Mouse (Mus musculus) B cell, adult 2 months (primary cell): ENCODE measurements around the gene Lyplal1.

Source experiments
- DNase-seq, 2 experiments: peaks; one replicate each; pipeline ENCODE4 v3.0.0; 2022

The Lyplal1 gene

DNA sequence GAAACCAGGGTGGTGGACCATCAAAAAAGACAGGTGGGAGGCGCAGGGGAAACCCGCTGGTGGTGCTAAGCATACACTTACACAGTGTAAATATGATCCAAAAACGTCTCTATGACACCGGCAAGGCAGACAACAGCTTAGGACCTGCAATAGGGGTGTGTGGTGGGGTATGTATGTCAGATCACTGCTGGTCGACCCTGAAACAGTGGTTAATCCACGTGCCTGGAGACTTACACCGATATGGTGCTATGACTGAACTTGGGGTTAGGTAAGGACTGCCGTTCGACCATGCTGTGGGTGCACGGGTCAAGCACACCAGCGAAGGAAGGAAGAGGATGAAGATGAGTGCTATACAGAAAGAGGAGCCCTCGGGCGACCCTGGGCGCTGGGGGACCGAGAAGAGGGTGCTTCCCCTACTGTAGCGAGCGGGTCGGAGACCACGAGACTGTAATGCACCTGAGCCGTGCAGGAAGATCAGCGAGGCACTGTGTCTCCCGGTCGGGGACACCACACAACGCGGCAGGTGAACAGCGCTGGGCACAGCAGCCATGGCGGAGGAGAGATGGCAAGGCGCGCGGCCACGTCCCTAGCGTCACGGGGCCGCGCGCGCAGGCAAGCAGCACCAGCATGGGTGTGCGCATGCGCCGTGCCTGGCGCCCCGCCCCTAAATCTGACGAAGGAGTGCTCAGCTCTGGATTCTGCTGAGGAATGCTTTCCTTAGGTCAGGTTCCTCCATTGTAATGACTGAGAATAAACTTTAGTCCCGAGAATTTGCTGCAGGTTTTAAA, at the start of gene Lyplal1:
Lyplal1 (minus strand) TSS at position 610 of the 788 bp plus-strand sequence.
- DNase-seq: peak; percentile 46 to 55

DNA sequence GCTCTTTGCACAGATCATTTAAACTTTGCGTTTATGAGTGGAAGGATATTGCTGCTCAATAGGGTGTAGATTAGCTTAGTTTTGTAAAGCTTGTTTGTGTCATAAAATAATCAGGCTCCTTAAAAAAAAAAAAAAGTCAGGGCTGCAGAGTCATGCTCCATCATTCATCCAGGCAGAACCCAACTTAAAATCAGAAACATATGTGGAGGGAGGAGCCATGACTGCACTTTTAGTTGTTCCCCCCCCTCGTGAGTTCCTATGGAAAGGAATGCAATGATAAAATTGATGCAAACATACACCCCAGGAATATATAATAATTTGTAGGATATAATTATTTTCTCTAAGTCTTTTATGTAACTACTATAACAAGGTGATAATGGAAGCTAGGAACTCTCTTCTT, 46.5 kb upstream of the Lyplal1 start:
- no peak for DNase-seq

DNA sequence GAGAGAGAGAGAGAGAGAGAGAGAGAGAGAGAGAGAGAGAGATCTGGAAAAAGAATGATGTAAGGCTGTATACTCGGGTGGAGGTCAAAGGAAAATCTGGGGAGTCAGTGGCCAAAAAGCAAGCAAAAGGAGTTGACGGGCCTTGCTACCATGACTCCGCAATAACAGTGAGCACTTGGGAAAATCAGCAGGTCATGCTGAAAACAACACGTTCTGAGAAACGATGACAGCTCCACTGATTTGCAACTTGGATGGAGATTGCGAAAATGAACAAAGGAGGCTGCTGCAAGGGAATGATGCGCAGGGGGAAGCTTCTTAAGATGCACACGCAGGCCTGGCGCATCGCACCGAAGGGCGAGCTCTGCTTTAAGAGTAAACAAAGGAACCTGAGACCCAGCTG, 46.1 kb upstream of the Lyplal1 start:
- DNase-seq: no peak

DNA sequence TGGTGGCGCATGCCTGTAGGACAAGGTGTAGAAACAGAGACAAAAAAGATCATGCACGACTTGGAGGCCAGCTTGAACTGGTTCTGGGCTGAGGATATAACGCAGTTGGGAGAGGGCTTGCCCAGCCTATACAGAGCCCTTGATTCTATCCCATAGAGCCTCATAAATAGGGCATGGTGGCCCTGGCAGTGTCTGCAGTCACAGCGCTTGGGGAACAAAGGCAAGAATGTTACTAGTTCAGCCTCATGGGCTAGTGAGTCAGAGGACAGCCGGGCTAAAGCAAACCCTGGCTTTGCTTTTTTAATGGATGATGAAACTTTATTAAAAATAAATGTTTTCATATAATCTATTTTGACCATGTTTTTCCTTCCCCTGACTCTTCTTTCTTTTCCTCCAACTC, 33.3 kb upstream of the Lyplal1 start:
- no peak for DNase-seq

DNA sequence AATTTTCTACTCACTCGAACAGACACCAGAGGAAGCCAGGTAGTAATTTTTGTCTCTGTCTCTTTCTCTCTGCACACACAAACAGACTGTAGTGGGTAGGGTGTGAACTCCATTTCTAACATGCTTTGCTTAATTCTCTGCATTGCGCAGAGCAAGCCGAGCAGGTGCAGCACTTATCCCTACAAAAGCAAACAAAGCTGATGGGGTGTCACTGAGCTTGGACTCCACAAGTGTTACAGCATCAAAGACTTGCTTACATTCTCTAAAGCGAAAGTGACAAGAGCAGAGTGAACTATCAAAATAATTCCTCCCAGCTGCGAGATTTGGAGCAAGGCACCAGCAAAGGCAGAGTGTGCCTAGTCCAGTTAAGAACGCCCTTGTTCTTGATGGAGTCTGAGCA, 28.3 kb upstream of the Lyplal1 start:
- DNase-seq: no peak

DNA sequence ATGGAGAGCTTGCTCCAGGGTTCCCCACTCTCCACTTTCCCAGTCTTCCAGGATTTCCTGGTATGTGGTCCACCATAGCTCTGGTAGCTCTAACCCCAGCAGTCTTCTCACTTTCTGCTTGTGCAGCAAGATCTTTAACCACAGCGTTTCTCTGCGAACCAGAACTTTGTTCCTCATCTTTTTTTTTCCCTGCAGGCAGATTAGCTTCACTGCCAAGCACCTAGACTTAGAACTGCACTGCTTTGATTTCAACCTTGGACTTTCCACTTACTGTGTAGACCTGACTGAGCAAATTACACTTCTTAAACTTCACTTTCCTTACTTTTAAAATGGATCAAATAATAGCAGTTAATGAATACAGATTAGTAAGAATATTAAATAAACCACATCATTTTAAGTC, 23.1 kb upstream of the Lyplal1 start:
- no peak for DNase-seq

DNA sequence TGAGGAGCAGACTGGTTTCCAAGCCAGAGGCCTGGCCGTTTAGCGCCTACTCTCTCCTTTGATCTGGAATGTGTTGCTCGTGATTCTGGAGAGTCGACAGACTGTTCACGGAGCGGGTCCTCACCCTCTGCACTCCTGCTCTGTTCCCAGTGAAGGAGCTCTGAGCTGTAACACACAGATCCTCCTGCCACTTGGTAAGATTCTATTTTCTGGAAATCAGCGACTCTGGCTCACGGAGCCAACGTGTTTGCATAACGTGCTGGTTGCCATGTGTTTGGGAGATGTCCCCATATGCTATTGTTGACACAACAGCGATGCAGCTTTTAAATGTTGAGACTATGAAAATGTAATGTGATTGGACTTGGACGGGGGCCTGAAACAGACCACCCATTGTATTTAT, 20.8 kb upstream of the Lyplal1 start:
- DNase-seq: no peak

DNA sequence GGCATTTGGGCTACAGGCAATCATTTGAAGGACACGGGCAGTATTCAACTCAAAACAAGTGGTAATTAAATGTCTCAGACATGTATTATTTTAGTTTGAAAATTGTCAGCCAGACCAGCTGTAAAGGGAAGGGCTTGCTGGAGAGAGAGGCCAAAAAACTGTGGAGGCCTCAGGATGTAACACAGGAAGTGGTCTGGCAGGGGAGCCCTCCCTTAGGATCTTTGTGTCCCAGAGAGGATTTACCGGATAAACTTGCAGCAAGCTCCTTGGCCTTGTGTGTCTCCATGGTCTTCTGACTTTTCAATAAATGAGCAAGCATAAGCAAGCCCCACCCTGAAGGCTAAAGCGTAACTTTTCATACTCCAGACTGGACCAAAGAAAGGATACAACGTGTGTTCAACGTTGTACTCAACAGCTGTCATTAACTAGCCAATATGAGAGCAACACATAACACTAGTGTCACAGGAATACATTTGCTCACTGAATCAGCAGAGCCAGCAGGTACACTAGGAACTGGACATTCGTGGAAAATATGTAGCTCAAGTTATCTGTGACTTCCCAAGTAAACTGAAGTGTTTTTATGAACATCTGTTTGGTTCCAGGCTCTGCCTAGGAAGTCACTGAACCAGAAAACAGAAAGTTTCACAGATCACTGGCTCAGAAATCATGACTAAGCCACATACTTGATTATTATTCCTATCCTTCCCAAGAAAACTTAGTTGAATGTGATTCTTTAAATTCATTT, 19.7 kb upstream of the Lyplal1 start:
- DNase-seq: no peak

DNA sequence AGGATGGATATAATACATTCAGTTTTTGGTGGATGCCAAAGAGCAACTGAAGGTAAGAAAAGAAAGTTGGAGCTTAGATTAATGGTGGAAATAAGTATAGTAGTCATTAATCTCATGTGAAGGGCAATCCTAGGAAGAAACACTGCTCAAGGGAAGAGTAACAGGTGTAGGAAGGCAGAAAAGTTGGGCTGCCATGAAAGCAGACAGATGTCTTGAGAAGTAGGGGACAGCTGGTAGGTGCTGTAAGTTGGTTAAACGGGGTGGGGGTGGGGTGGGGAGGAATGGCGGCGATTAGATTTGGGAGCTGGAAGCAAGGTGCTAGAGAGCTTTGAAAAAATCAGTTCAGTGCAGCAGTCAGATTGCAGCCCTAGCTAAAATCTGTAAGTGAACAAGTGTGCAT, 14.4 kb upstream of the Lyplal1 start:
- no peak for DNase-seq

DNA sequence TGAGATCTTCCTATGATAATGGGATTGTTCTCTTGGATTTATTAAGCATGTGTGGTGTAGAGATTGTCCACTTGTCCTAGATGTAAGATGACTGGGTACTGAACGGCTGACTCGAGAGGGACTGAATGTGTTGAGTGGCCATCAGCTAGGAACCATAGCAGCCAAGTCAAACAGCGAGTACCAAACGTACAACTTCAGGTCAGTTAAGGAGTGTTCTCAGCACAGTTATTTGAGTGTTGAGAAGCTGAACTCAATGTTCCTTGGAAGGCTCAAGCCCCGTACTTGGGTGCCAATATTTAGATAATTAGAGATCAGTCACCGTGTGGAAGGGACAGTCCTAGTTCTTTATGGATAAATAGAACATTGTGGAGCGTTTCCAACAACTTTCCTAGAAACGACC, 11.8 kb upstream of the Lyplal1 start:
- DNase-seq: no peak

DNA sequence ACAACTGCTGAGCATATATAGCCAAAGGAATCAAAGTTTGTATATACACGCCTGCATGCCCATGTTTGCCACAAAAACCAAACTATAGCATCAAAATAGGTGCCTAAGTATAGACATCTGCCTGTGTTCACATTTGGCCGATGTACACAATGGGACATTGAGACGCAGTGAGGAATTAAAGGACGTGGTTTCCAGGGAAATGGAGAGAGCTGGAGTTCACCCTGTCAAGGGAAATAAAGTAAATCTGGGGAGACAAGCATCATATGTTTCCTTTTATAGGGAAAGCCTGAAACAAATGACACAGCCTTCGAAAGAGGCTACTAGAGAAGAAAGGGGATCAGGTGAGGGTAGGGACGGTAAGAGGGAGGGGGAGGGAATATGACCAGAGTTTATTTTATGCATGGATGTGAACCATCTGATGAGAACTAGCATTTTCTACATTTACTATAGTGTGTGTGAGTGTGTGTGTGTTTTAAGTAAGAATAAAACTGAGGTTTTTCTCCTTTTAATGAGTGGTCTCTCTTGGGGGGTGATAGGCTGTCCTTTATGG, 9.3 kb upstream of the Lyplal1 start:
- no peak for DNase-seq

DNA sequence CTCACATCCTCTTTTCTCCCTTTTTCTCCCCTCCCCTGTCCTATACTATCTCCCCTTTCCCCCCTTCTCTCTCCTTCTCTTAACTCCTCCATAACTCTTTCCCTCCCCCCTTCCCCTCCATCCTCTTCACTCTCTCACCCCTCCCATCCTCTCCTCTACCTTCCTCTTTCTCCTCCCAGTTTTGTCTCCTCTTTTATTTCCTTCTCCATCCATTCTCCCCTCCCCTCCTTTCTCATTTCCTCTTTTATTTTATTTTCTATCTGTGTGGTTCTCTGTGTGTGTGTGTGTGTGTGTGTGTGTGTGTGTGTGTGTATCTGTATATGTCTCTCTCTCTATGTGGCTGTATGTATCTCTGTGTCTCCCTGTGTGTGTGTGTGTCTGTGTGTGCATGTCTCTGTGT, 6.6 kb upstream of the Lyplal1 start:
- no peak for DNase-seq

DNA sequence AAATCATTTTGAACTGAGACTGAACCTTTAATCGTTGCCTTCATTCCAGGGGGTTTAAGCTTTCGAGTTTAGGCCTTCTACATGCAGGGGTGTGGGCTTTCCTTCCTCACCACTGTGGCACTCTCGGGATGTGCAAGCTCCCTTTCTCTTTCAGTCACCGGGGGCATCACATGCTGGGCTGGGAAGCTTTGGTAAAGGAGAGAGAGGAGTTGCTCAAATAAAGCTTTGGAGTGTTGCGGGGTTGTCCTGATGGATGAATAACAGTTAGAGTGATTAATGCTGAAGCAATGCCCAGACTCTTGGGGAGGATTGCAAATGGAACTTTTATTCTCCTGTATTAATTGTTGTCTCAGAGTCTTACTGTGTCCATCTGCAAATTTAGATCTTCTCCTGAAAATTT, 2.7 kb upstream of the Lyplal1 start:
- no peak for DNase-seq

DNA sequence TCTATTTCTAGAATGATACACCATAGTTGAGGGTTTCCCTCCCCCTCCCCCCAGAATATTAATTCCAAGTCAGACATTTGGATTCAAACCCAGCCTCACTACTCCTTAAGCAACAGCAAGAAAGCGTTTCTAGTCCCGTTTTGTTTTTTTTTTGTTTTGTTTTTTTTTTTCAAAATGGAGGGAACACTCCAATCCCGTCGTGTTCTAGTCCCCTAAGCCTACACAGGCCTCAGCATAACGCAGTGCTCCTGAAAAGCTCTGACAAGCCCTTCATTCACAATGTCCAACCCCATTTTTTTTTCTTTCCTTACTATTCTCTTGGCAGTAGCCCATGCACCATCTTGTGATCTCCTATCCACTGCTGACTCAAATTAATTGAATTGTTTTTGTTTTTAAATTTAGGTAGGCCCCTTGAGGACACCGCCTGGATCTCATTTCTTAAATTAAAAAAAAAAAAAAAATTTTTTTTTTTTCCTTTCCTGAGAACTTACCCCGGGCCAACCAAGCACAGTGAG, 967 bp downstream of the Lyplal1 start:
- no peak for DNase-seq

DNA sequence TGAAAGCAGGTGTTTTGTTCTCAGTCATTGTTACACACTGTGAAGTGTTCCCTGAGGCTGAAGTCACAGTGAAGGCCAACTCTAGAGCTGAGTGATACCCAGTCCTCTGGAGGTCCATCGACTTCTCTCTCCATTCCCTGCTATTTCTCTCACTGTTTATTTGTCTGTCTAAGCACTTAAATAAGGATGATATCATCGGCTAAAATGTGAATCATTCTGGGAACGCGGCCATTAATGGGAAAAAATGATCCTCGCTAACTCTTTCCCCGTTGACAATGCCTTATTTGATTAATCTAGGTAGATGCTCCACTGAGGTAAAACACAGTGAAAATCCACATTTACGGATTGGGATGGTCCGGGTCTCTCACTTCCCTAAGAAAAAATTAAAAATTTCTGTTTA, 14.8 kb downstream of the Lyplal1 start:
- no peak for DNase-seq

DNA sequence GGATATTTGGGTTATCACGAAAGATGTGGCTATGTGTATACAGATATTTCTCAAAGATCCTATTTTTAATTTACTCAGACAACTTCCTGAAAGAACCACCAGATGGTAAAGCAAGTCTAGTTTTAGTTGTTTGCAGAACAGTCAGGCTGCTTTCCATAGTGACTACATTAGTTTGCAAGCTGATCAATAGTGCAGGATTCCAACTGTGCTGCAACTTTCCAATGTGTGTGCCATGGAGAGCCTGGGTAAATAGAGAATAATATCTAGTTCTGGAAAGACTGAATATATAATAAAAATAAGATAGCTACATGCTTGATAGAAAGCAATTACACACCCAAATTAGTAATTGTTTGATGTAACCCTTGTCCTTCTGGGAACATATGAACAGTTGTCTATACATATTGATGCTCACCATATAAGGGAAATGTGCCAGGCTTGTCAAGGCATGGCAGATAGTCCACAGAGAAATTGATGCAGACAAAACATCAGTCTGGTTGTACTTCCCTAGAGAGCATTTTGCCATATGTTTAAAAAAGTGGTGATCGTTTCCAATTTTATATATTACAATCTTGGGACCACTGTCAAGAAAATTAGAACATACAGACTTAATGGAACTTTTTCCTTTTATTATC, 50.7 kb downstream of the Lyplal1 start:
- DNase-seq: no peak

DNA sequence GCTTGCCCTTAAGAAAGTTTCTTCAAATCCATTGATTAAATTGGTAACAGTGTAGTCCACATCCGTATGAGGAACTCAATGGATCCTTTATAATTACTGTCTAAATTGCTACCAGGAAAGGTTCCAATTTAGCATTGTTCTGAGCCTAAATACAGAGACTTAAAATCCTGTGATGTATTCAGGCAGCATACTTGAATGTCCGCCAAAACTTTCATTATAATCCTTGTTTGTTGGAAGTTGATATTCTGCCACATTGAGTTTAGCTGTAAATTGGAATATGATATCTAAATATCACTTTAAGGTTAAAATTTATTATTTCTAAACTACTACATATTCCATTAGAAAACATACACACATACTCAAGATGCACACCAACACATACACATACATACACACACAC, 57.1 kb downstream of the Lyplal1 start:
- no peak for DNase-seq

DNA sequence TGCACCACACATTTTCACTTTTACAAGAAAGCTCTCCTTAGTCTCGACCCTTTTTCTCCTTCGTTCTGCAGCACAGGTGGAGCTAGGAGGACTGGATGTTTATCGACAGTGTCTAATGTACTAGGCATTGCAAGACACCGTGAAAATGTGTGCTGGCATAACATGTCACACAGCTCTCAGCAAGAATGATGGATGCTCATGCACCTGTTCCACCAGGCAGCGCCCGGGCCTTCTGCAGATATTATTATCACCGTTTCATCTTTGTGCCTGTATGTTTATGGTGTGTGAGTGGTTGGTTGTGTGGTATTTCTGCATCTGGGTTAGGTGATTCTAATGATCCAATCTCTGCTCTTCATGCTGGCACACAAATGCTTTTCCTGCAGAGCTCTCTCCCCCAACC, 62.9 kb downstream of the Lyplal1 start:
- no peak for DNase-seq

DNA sequence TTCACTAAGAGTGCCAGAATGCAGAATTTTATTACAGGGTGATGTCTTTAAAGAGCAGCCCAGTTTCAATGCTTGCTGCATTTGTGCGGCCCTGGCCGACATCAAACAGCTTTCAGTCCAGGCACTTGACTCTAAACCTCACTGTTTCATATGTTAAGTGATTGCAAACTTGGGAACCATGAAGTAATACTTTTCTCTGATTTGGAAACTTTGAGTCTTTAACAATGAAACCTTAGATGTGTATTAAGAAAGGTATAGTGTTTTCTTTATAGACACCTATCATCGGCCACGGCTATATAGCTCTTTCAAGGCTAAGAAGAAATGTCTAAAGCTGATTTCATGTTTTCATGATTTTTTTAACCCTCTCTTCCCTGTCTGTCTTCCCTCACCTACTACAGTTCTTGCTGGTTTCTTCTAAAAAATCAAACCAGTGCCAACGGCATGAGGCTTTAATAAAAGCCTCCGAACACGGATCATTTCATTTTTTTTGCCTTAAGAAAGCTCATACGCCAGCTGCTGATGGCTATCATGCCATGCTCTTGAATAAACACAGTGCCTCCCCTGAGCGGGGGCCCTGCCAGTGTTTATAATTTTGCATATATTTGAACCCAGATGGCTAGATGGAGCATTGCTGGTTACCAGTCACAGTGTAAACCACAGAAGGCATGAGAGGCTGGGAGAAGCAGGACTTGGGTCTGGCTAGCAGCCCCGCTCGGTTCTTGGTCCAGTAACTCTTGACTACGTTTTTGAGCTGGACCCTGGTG, 63.6 kb downstream of the Lyplal1 start:
- no peak for DNase-seq

DNA sequence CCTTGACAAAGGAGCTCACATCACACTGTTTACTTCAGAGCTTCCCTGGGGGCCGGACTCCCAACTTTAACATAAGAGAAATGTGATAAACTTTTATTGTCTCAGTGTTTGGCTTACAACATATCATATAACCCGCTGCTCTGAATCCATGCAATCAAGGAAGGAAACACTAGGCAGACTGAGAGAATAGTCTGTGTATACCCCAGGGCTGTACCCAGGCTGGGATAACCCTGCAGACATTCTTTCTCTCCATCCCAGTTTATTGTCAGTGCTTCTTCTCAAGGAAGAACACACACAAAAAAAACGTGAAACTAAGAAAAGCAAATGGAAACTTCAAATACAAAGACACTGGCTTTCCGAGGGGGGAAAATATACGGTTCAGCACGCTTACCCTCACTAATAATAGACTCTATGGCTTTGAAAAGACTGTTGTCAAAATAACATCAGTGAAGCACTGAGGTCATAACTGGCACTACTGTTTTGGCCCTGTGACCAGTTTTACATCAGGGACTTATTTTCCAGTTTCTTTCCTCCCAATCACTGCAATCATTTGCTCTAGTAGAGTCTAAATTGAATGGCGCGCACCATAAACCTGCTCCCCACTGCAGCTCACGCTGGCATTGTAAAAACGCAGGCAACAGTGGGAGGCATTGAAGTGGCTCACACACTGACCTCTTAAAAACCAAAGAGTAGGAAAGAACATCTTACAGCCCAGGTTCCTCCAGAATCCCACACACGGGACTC, 73.2 kb downstream of the Lyplal1 start:
- DNase-seq: no peak

DNA sequence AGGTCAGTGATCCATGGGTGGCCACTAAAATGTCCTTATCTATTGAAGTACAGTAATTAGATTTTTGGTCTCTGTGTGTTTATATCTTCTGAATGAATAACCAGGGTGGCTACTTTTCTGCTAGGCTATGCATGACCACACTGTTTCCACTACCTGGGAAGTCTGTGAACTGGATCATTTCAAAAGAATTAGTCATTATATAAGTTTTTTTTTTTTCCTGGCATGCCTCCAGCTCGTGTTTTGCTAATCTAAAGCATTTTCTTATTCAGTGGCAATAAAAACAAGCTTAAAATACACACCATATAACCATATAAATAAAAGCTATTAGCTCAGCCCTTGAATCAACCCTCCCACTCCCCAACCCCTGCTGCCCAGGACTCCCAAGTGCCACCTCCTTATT, 75.3 kb downstream of the Lyplal1 start:
- no peak for DNase-seq
